Mouse (Mus musculus) CH12.LX (cell line): ENCODE data around the gene Lsm10. TPM values are rescaled to one million over a fixed set of nuclear protein-coding genes. Genes with fewer than 3 reads are reported as not detected.

Experiments used
- DNase-seq: peaks from one replicate; pipeline ENCODE4 v3.0.0-alpha.2; 2013; ENCODE audit errors: extremely low read depth
- H3K27ac ChIP-seq: 2 replicates; pipeline ENCODE4 v1.5.1; 2012; ENCODE audit warnings: low read depth, mild to moderate bottlenecking, control low read depth, moderate library complexity; ENCODE audit not compliant: insufficient read depth
- H3K27me3 ChIP-seq: replicated peaks from 2 replicates; pipeline ENCODE3; 2012; ENCODE audit warnings: inconsistent platforms
- H3K36me3 ChIP-seq, 2 experiments: replicated peaks in 1 of 2; 2 replicates each; pipeline versions ENCODE3 to v1.6.1; 2012; ENCODE audit warnings: inconsistent platforms in 1 of 2, low read length in 1 of 2, mild to moderate bottlenecking in 1 of 2, mixed read lengths in 1 of 2, moderate library complexity in 1 of 2; ENCODE audit not compliant: control insufficient read depth in 1 of 2, insufficient read depth in 1 of 2
- H3K4me1 ChIP-seq, 2 experiments: 2 replicates each; pipeline ENCODE4 v1.6.1; 2012; ENCODE audit warnings: inconsistent platforms in 1 of 2, moderate library complexity in 1 of 2; ENCODE audit not compliant: insufficient read depth in 2 of 2, control insufficient read depth in 1 of 2
- H3K4me2 ChIP-seq: 2 replicates; pipeline ENCODE4 v1.6.1; 2012; ENCODE audit warnings: low read depth, mild to moderate bottlenecking, control low read depth; ENCODE audit not compliant: poor library complexity, insufficient read depth, severe bottlenecking
- H3K4me3 ChIP-seq, 3 experiments: fragments of 150-350 bp in 1 of 3; sonication (generic) in 1 of 3; replicated peaks in 1 of 3; 2 replicates each; pipeline versions ENCODE3 to v1.5.1; 2011 to 2012; ENCODE audit warnings: low read depth in 2 of 3, low read length in 2 of 3, mild to moderate bottlenecking in 2 of 3, moderate library complexity in 2 of 3, control low read depth in 1 of 3, improper control_type of control experiment in 1 of 3, inconsistent platforms in 1 of 3, mixed read lengths in 1 of 3; ENCODE audit not compliant: poor library complexity in 1 of 3
- H3K79me2 ChIP-seq: replicated peaks from 2 replicates; pipeline ENCODE4 v1.6.1; 2012; ENCODE audit warnings: mild to moderate bottlenecking, moderate library complexity; ENCODE audit not compliant: control insufficient read depth, poor library complexity, insufficient read depth, severe bottlenecking; ENCODE audit errors: extremely low read depth
- H3K9ac ChIP-seq: 2 replicates; pipeline ENCODE4 v1.6.1; 2012; ENCODE audit warnings: low read depth, mild to moderate bottlenecking, control low read depth, moderate library complexity; ENCODE audit not compliant: insufficient read depth
- H3K9me3 ChIP-seq: replicated peaks from 2 replicates; pipeline ENCODE3; 2012; ENCODE audit warnings: low read length, inconsistent platforms, mixed read lengths
- BHLHE40 ChIP-seq: IDR thresholded peaks from 2 replicates; pipeline ENCODE4 v1.6.1; 2011; ENCODE audit warnings: mild to moderate bottlenecking, low read depth, low read length, improper control_type of control experiment
- CHD1 ChIP-seq: IDR thresholded peaks from 2 replicates; pipeline ENCODE4 v1.6.1; 2012; ENCODE audit warnings: low read depth, low read length, improper control_type of control experiment, inconsistent platforms
- CHD2 ChIP-seq: IDR thresholded peaks from 2 replicates; pipeline ENCODE4 v1.6.1; 2011; ENCODE audit warnings: low read length, improper control_type of control experiment
- E2F4 ChIP-seq: IDR thresholded peaks from 2 replicates; pipeline ENCODE4 v1.6.1; 2011; ENCODE audit warnings: low read depth, low read length, improper control_type of control experiment; ENCODE audit not compliant: insufficient replicate concordance
- ELF1 ChIP-seq: IDR thresholded peaks from 2 replicates; pipeline ENCODE4 v1.6.1; 2014; ENCODE audit warnings: low read depth, mild to moderate bottlenecking, inconsistent platforms, low read length, improper control_type of control experiment
- EP300 ChIP-seq: IDR thresholded peaks from 2 replicates; pipeline ENCODE4 v1.6.1; 2011; ENCODE audit warnings: low read length, improper control_type of control experiment
- JUN ChIP-seq: IDR thresholded peaks from 2 replicates; pipeline ENCODE4 v1.6.1; 2011; ENCODE audit warnings: low read depth, mild to moderate bottlenecking, low read length, improper control_type of control experiment, moderate library complexity; ENCODE audit not compliant: insufficient read depth
- JUND ChIP-seq: conservative IDR thresholded peaks from 2 replicates; pipeline ENCODE4 v1.6.1; 2011; ENCODE audit warnings: low read depth, low read length, improper control_type of control experiment
- MEF2A ChIP-seq: IDR thresholded peaks from 2 replicates; pipeline ENCODE4 v1.6.1; 2014; ENCODE audit warnings: low read depth, mild to moderate bottlenecking, inconsistent platforms, low read length, improper control_type of control experiment, borderline replicate concordance
- MYC ChIP-seq: IDR thresholded peaks from 2 replicates; pipeline ENCODE4 v1.6.1; 2011; ENCODE audit warnings: low read depth, mild to moderate bottlenecking, improper control_type of control experiment, low read length
- PAX5 ChIP-seq: IDR thresholded peaks from 2 replicates; pipeline ENCODE4 v1.6.1; 2012; ENCODE audit warnings: low read length, inconsistent platforms, mixed read lengths
- POLR2A ChIP-seq: IDR thresholded peaks from 2 replicates; pipeline ENCODE4 v1.6.1; 2011; ENCODE audit warnings: low read depth, mild to moderate bottlenecking, improper control_type of control experiment, low read length
- SMC3 ChIP-seq: IDR thresholded peaks from 2 replicates; pipeline ENCODE4 v1.6.1; 2011; ENCODE audit warnings: low read depth, low read length, improper control_type of control experiment
- USF1 ChIP-seq: IDR thresholded peaks from 2 replicates; pipeline ENCODE4 v1.6.1; 2014; ENCODE audit warnings: low read depth, mild to moderate bottlenecking, inconsistent platforms, low read length, improper control_type of control experiment
- USF2 ChIP-seq: conservative IDR thresholded peaks from 2 replicates; pipeline ENCODE4 v1.6.1; 2011; ENCODE audit warnings: low read depth, low read length, improper control_type of control experiment
- ZC3H11A ChIP-seq: IDR thresholded peaks from 2 replicates; pipeline ENCODE4 v1.6.1; 2012; ENCODE audit warnings: low read depth, mild to moderate bottlenecking, inconsistent platforms, low read length, improper control_type of control experiment
- ZKSCAN1 ChIP-seq: IDR thresholded peaks from 2 replicates; pipeline ENCODE4 v1.6.1; 2012; ENCODE audit warnings: low read depth, inconsistent platforms, low read length, improper control_type of control experiment, borderline replicate concordance
- ZMIZ1 ChIP-seq: IDR thresholded peaks from 2 replicates; pipeline ENCODE4 v1.6.1; 2012; ENCODE audit warnings: low read depth, mild to moderate bottlenecking, inconsistent platforms, low read length, improper control_type of control experiment
- dilution Hi-C: fragments of 300-500 bp; cut with MboI; formaldehyde crosslinking; loops from 2 replicates; pipeline ENCODE4 v1.14.3; 2020; ENCODE audit warnings: low sequenced_read_pairs; ENCODE audit not compliant: extremely low pct_unique_long_range_greater_than_20kb, extremely low pct_ligation_motif_present
- in situ Hi-C: fragments of 300-500 bp; cut with MboI; formaldehyde crosslinking; loops from 3 replicates; pipeline ENCODE4 v1.14.3; 2019; ENCODE audit warnings: low sequenced_read_pairs, low pct_ligation_motif_present, low pct_unique_long_range_greater_than_20kb, mixed read lengths
- polyA plus RNA-seq: library from polyadenylated mRNA; unstranded; fragments of >175 nt; gene quantifications from 2 replicates; pipeline ENCODE4 v1.2.1, GENCODE M21; 2012; ENCODE audit warnings: low read depth; ENCODE audit not compliant: insufficient read length
- total RNA-seq, 2 experiments: library from RNA; depleted of rRNA; stranded (reverse); fragments of 300-350 nt in 1 of 2; fragments of >200 nt in 1 of 2; gene quantifications; 2 replicates each; pipeline ENCODE4 v1.2.3; 2012 to 2014

Gene Lsm10
- total and polyA plus RNA-seq, 3 experiments = 49.2 to 63.9 (median 52.1) TPM

GRCm38 (mm10) chr4:126117116-126117515 is 20.7 kb downstream of the Lsm10 start:
- Histone ChIP-seq H3K9ac (no peak overlapping the region), H3K4me2 (no peak overlapping the region), H3K27me3 (no peaks in the 10 kb centered on the region), H3K27ac (no peak overlapping the region), H3K4me3 (no peak overlapping the region), H3K4me1 (peaks cover 0 to 21% of the 10 kb centered on the region in 2 experiments; a peak in 2 of 4 replicates), H3K79me2 (peaks cover 10% of the 10 kb centered on the region), H3K9me3 (peaks cover 2% of the 10 kb centered on the region), H3K36me3 (peaks cover 45 to 79% of the 10 kb centered on the region in 2 experiments)
- dilution Hi-C loops (no loop called here), in situ Hi-C loops (no loop called here)
- no peak for DNase-seq
- TF ChIP-seq MYC (no peak), ELF1 (no peak), E2F4 (no peak), USF2 (no peak), ZMIZ1 (no peak), JUND (no peak), PAX5 (no peak), CHD2 (no peak), SMC3 (no peak), MEF2A (no peak), JUN (no peak), POLR2A (no peak), EP300 (no peak), BHLHE40 (no peak), ZC3H11A (no peak), USF1 (no peak), CHD1 (no peak)

- H3K4me1 ChIP-seq = peaks cover 0 to 8% of the 10 kb centered on the region in 2 experiments; a peak in 1 of 4 replicates
- no peak overlapping the region for H3K4me2 ChIP-seq
- no peak overlapping the region for H3K27ac ChIP-seq
- peaks cover 10% of the 10 kb centered on the region; the same call in 1 of the 2 replicates for H3K79me2 ChIP-seq
- dilution Hi-C loops = no loop called here
- peaks cover 52 to 83% of the 10 kb centered on the region in 2 experiments for H3K36me3 ChIP-seq
- H3K9ac ChIP-seq = no peak overlapping the region
- H3K4me3 ChIP-seq = no peak overlapping the region
- peaks cover 2% of the 10 kb centered on the region for H3K9me3 ChIP-seq
- in situ Hi-C loops = no loop called here
- DNase-seq = no peak
- no peaks in the 10 kb centered on the region for H3K27me3 ChIP-seq
- TF ChIP-seq ZC3H11A (no peak), USF1 (no peak), ZKSCAN1 (no peak), JUN (no peak)
Measured at GRCm38 (mm10) chr4:126118651-126119050, 22.2 kb downstream of the Lsm10 start.
